ENCODE assay signal across 8 mouse cellular contexts in the genomic region with DNA sequence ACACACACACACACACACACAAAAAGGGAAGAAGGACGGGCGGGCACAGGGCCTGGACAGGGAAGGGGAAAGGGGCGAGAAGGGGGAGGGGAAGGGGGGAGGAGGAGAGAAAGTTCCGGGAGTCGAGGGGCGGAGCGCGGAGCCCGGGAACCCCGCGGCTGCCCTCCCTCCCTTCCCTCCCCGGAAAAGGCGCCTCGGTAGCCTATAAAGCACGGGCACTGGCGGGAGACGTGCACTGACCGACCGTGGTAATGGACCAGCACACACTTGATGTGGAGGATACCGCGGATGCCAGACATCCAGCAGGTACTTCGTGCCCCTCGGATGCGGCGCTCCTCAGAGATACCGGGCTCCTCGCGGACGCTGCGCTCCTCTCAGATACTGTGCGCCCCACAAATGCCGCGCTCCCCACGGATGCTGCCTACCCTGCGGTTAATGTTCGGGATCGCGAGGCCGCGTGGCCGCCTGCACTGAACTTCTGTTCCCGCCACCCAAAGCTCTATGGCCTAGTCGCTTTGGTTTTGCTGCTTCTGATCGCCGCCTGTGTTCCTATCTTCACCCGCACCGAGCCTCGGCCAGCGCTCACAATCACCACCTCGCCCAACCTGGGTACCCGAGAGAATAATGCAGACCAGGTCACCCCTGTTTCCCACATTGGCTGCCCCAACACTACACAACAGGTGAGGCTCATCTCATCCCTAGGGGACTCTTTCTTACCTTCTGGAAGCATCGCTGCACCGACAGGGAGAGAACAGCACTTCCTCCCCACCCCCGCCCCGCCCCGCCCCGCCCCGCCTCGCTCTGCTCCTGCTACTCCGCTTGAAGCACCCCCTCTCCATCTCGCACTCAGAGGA. TPM values are rescaled to one million over a fixed set of nuclear protein-coding genes. Genes with fewer than 3 reads are reported as not detected.
A peak's percentile ranks its signal among the peaks of the same experiment; 100 is the strongest.
DNase-seq lines count a peak whose midpoint lies in the region; ATAC-seq and TF ChIP-seq lines count a peak whose summit lies in the region.

Tnfsf9 (plus strand) TSS at position 145 of the 854 bp plus-strand sequence.

- intact Hi-C loops in left cerebral cortex, postnatal 4 days (cut with DNase I), result no loop called here

- H3K9me3 ChIP-seq in MEL (replicated peaks; ENCODE audit: insufficient read depth, low read length), result no peaks in the 10 kb centered on the region
- H3K9me3 ChIP-seq in heart, embryonic 15.5 days (replicated peaks), result no peaks in the 10 kb centered on the region
- no peaks in the 10 kb centered on the region for H3K9me3 ChIP-seq in midbrain, embryonic 10.5 days (replicated peaks)

- TF ChIP-seq POLR2A in MEL (IDR thresholded peaks at IDR 0.05; ENCODE audit: control insufficient read depth in 1 of 2, insufficient read depth in 1 of 2, low read depth in 1 of 2, low read length in 2 of 2, poor library complexity in 1 of 2), result peak in 1 of 2 experiments; percentile 47; a peak in 1 of 4 replicates

- peaks cover 2 to 31% of the 10 kb centered on the region in 2 experiments for H3K4me1 ChIP-seq in MEL (ENCODE audit: control insufficient read depth in 1 of 2, insufficient read depth in 2 of 2, low read length in 2 of 2)
- H3K4me1 ChIP-seq in heart, embryonic 15.5 days (replicated peaks), result peaks cover 16% of the 10 kb centered on the region
- peaks cover 32% of the 10 kb centered on the region for H3K4me1 ChIP-seq in midbrain, embryonic 10.5 days

- peak within 1 kb of the TSS; percentile 63 for H3K9ac ChIP-seq in MEL (ENCODE audit: control insufficient read depth, low read depth, low read length, poor library complexity, severe bottlenecking)
- H3K9ac ChIP-seq in heart, embryonic 15.5 days, result peak within 1 kb of the TSS; percentile 63

- ATAC-seq in heart, embryonic 15.5 days (replicated peaks; ENCODE audit: insufficient number of reproducible peaks, insufficient read depth, low FRiP score, low read depth), result peak; percentile 69

- H3K4me2 ChIP-seq in heart, embryonic 15.5 days, result peak within 1 kb of the TSS; percentile 95

- WGBS in heart, embryonic 15.5 days, result under 1% methylated on average over 59 of the region's 61 CpGs
- under 1% methylated on average over 43 of the region's 61 CpGs for WGBS in midbrain, embryonic 10.5 days

- TF ChIP-seq RAD21 in MEL (IDR thresholded peaks at IDR 0.05; ENCODE audit: low read depth, low read length), result no peak

- H3K4me3 ChIP-seq in MEL (ENCODE audit: control insufficient read depth in 1 of 2, insufficient read depth in 1 of 2, low read depth in 2 of 2, low read length in 2 of 2), result peak within 1 kb of the TSS; percentile 67 to 96
- peak within 1 kb of the TSS; percentile 68 for H3K4me3 ChIP-seq in heart, embryonic 15.5 days
- peak within 1 kb of the TSS; percentile 75 for H3K4me3 ChIP-seq in midbrain, embryonic 10.5 days

- TF ChIP-seq EP300 in MEL (IDR thresholded peaks at IDR 0.05; ENCODE audit: low read depth in 1 of 2, low read length in 2 of 2), result no peak

- no peaks in the 10 kb centered on the region for H3K79me2 ChIP-seq in MEL (ENCODE audit: control insufficient read depth, insufficient read depth, low read length, poor library complexity)

- DNase-seq in kidney, adult 18-20 months, result peak; percentile 26
- DNase-seq in kidney, adult 8-10 months, result no peak
- DNase-seq in MEL (ENCODE audit: low read depth, low spot score), result peak; percentile 65
- DNase-seq in embryo, embryonic 10 days (ENCODE audit: low spot score), result peak; percentile 72
- peak; percentile 64 for DNase-seq in left cerebral cortex, postnatal 4 days
- DNase-seq in midbrain, embryonic 10.5 days (ENCODE audit: low spot score), result peak; percentile 80
- DNase-seq in thymus, adult 18-20 months, result peak; percentile 18 to 31

- peak within 1 kb of the TSS; percentile 44 for H3K27ac ChIP-seq in MEL (ENCODE audit: control insufficient read depth, low read depth, low read length)
- peak within 1 kb of the TSS; percentile 26; the same call in 1 of the 2 replicates for H3K27ac ChIP-seq in heart, embryonic 15.5 days
- peak within 1 kb of the TSS; percentile 91 for H3K27ac ChIP-seq in midbrain, embryonic 10.5 days (replicated peaks)

- H3K27me3 ChIP-seq in MEL (ENCODE audit: control insufficient read depth in 1 of 2, insufficient read depth in 2 of 2, low read length in 2 of 2), result no peaks in the 10 kb centered on the region
- H3K27me3 ChIP-seq in heart, embryonic 15.5 days, result no peaks in the 10 kb centered on the region
- no peaks in the 10 kb centered on the region for H3K27me3 ChIP-seq in midbrain, embryonic 10.5 days (ENCODE audit: low read depth, poor library complexity, severe bottlenecking)

- peaks cover 0 to 23% of the 10 kb centered on the region in 2 experiments; a peak in 2 of 4 replicates for H3K36me3 ChIP-seq in MEL (ENCODE audit: control insufficient read depth in 1 of 2, insufficient read depth in 2 of 2, low read length in 2 of 2)
- no peaks in the 10 kb centered on the region for H3K36me3 ChIP-seq in heart, embryonic 15.5 days
- H3K36me3 ChIP-seq in midbrain, embryonic 10.5 days, result peaks cover 7% of the 10 kb centered on the region

- TF ChIP-seq CTCF in MEL (IDR thresholded peaks at IDR 0.05 in 2 of 3, conservative IDR thresholded peaks at IDR 0.05 in 1 of 3; ENCODE audit: control insufficient read depth in 1 of 3, insufficient read depth in 1 of 3, low read depth in 2 of 3, low read length in 3 of 3, poor library complexity in 1 of 3, severe bottlenecking in 1 of 3), result no peak

TF ChIP-seq in MEL, 35 proteins besides CTCF, POLR2A, EP300 and RAD21:
- TF ChIP-seq UBTF (IDR thresholded peaks at IDR 0.05; ENCODE audit: borderline replicate concordance, insufficient read depth, low read depth, low read length) (0 out of 2 replicates have a peak, but pooled peaks have one; percentile 49), ELF1 (IDR thresholded peaks at IDR 0.05; ENCODE audit: low read depth, low read length) (peak; percentile 49; the same call in 1 of the 2 replicates), MYC (IDR thresholded peaks at IDR 0.05; ENCODE audit: low read depth, low read length) (0 out of 2 replicates have a peak, but pooled peaks have one; percentile 23), ETS1 (IDR thresholded peaks at IDR 0.05; ENCODE audit: low read depth, low read length) (no peak), SIN3A (IDR thresholded peaks at IDR 0.05; ENCODE audit: low read length) (peak; percentile 23; the same call in 1 of the 2 replicates), NELFE (IDR thresholded peaks at IDR 0.05; ENCODE audit: low read depth, low read length) (peak; percentile 23; the same call in 1 of the 2 replicates)
TF ChIP-seq in MEL: peak in this region for 5.

RNA-seq across cellular contexts. Expression of gene Tnfsf9, which starts in this region (rescaled TPM):
- 2.0 and 2.5 TPM in 2 replicates for total RNA-seq in MEL (2012; rRNA removed)
- polyA plus RNA-seq in MEL (2012; ENCODE audit: insufficient read depth in 1 of 2, insufficient read length in 2 of 2, low read depth in 1 of 2, low replicate concordance in 2 of 2, missing spikeins in 1 of 2), result 1 to 10 TPM in 1 of 2 experiments, not detected in 1; 3.4 TPM
- polyA plus RNA-seq in heart, embryonic 15.5 days (2015; fragmentation: Nextera tagmentation; extraction: Ambion mirVana), result 2.6 and 3.0 TPM in 2 replicates
- total RNA-seq in left cerebral cortex, postnatal 4 days (2021), result 1 to 10 TPM; 1.7 to 2.0 TPM
- polyA plus RNA-seq in midbrain, embryonic 10.5 days (2016; fragmentation: Nextera tagmentation; extraction: Ambion mirVana), result 11.7 and 12.3 TPM in 2 replicates

Comparison
In these comparisons a context has a peak if more than half of its experiments do, and no peak if none do; other contexts are left out.
1. DNase-seq: peak in kidney, adult 18-20 months (single experiment), MEL (single experiment), embryo, embryonic 10 days (single experiment), left cerebral cortex, postnatal 4 days (single experiment), midbrain, embryonic 10.5 days (single experiment) and thymus, adult 18-20 months (2 of 2); none in kidney, adult 8-10 months (0 of 2).
2. H3K27ac ChIP-seq: peak in every context shown above with its lines; median percentile 91 in midbrain, embryonic 10.5 days; 44 in MEL; 26 in heart, embryonic 15.5 days.
3. Peak in every context shown above with its lines, with median percentiles within 50 percentile points of each other: H3K4me3 ChIP-seq.